Mouse (Mus musculus) embryonic facial prominence, embryonic 10.5 days (tissue): ENCODE measurements around the gene Lysmd3. TPM values are rescaled to one million over a fixed set of nuclear protein-coding genes. Genes with fewer than 3 reads are reported as not detected.
A peak's percentile ranks its signal among the peaks of the same experiment; 100 is the strongest.
"Not testable (repeated sequence)": the region's sequence is repeated elsewhere in the genome, so short reads cannot be mapped to it uniquely, and the experiment has no call there.

ENCODE experiments used
- DNase-seq: peaks from one replicate; pipeline ENCODE4 v3.0.0-alpha.2; 2017; ENCODE audit warnings: low spot score
- H3K27ac ChIP-seq: fragments of 300-500 bp; sonication (generic); replicated peaks from 2 replicates; pipeline ENCODE4 v1.5.1; 2016; ENCODE audit warnings: mild to moderate bottlenecking
- H3K27me3 ChIP-seq: fragments of 300-500 bp; sonication (generic); replicated peaks from 2 replicates; pipeline ENCODE4 v1.6.1; 2016; ENCODE audit warnings: low read depth, mild to moderate bottlenecking; ENCODE audit not compliant: poor library complexity, severe bottlenecking
- H3K36me3 ChIP-seq: fragments of 300-500 bp; sonication (generic); replicated peaks from 2 replicates; pipeline ENCODE4 v1.6.1; 2016; ENCODE audit warnings: mild to moderate bottlenecking, moderate library complexity
- H3K4me1 ChIP-seq: fragments of 300-500 bp; sonication (generic); 2 replicates; pipeline ENCODE4 v1.6.1; 2016
- H3K4me3 ChIP-seq: fragments of 300-500 bp; sonication (generic); 2 replicates; pipeline ENCODE4 v1.5.1; 2016; ENCODE audit warnings: mild to moderate bottlenecking, moderate library complexity
- H3K9me3 ChIP-seq: fragments of 300-500 bp; sonication (generic); 2 replicates; pipeline ENCODE4 v1.6.1; 2016; ENCODE audit warnings: mild to moderate bottlenecking
- WGBS: fragments of 180-500 bp; shearing (Covaris S2); methylation state at CpG from one replicate; pipeline ENCODE4 v1.1.7; 2016; 5-methylcytosine and 5-hydroxymethylcytosine counted together
- polyA plus RNA-seq: library from polyadenylated mRNA; unstranded; fragments of >200 nt; fragmentation: Nextera tagmentation; extraction: Ambion mirVana; gene quantifications from 2 replicates; pipeline ENCODE4 v1.2.1, GENCODE M21; 2016

Gene Lysmd3
- 20.7 and 21.1 TPM in 2 replicates for polyA plus RNA-seq

DNA sequence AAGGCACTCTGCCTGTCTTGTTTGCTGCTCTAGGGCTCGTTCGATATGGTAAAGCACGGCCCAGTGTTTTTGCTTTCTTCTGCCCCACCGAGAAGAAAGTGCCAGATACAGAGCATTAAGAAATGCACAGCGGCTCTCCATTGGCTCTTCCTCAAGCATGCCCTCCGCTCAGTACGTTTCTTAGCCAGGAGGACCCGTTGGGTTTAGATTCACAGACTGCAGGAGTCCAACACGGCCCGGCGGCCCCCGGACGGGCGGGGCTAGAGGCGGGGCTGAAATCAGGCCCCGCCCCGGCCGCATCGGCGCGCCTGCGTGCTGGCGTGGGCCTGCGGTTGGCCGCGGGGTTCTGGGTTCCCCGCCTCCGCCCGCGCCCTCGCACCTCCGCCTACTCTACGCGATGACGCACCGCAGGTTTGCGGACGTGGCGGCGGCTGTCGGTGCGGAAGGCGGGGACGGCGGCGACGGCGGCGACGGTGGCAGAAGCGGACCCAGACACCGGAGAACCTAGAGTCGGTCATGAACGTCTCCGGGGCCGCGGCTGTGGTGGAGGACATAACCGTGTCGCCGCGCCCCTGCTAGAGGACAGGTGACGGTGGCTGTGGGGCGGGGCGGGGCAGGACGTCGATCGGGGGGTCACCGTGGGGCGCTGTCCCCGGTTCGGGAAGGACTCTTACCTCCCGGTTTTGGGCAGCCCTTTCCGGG is at the start of gene Lysmd3:
Gene Lysmd3 (plus strand): TSS at position 313 of the 702 bp plus-strand sequence.
- 1% methylated on average over 73 of the region's 73 CpGs for WGBS
- Histone ChIP-seq H3K4me1 (peaks cover 18% of the 10 kb centered on the region), H3K36me3 (peaks cover 10% of the 10 kb centered on the region), H3K27ac (peak within 1 kb of the TSS; percentile 90), H3K9me3 (no peaks in the 10 kb centered on the region), H3K4me3 (peak within 1 kb of the TSS; percentile 84), H3K27me3 (no peaks in the 10 kb centered on the region)
- peak; percentile 96 for DNase-seq

DNA sequence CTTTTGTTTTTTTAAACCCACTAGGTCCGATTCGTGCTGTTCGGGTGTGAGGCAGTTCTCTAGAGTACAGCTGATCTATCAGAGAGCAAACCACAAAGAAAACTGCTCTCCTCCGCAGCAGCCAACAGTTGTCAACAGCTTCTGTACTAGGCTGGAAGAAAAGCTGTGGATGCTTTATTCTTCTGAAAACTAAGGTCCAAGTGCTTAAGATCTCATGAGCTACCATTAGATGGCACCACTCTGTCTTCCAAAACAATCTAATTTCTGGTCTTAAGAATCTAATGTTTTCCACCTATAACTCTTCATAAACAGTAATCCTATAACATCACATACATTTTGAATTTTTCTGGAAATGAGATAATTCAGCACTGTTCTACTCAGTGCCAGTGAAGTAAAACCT is 47.1 kb upstream of the Lysmd3 start:
- 91% methylated on average over 4 of the region's 4 CpGs for WGBS
- H3K27me3 ChIP-seq = no peaks in the 10 kb centered on the region
- no peaks in the 10 kb centered on the region for H3K4me1 ChIP-seq
- H3K27ac ChIP-seq = no peak overlapping the region
- H3K9me3 ChIP-seq = peaks cover 5% of the 10 kb centered on the region; the same call in 1 of the 2 replicates
- peaks cover 17% of the 10 kb centered on the region for H3K36me3 ChIP-seq
- DNase-seq = no peak
- no peak overlapping the region for H3K4me3 ChIP-seq

DNA sequence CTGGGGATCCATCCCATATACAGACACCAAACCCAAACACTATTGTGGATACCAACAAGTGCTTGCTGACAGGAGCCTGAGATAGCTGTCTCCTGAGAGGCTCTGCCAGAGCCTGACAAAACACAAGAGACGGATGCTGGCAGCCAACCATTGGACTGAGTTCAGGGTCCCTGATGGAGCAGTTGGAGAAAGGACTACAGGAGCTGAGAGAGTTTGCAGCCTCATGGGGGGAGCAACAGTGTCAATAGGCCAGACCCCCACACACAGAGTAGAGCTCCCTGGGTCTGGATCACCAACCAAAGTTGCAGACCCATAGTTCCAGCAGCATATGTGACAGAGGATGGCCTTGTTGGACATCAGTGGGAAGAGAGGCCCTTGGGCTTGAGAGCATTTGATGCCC is 29.6 kb upstream of the Lysmd3 start:
- Histone ChIP-seq H3K4me1 (peaks cover 15% of the 10 kb centered on the region), H3K27ac (peak overlapping the region; percentile 3; the same call in 1 of the 2 replicates), H3K27me3 (peaks cover 14% of the 10 kb centered on the region)
- not testable (repeated sequence) for H3K4me3 ChIP-seq, DNase-seq, H3K36me3 ChIP-seq, H3K9me3 ChIP-seq
- 76% methylated on average over 1 of the region's 1 CpGs for WGBS

DNA sequence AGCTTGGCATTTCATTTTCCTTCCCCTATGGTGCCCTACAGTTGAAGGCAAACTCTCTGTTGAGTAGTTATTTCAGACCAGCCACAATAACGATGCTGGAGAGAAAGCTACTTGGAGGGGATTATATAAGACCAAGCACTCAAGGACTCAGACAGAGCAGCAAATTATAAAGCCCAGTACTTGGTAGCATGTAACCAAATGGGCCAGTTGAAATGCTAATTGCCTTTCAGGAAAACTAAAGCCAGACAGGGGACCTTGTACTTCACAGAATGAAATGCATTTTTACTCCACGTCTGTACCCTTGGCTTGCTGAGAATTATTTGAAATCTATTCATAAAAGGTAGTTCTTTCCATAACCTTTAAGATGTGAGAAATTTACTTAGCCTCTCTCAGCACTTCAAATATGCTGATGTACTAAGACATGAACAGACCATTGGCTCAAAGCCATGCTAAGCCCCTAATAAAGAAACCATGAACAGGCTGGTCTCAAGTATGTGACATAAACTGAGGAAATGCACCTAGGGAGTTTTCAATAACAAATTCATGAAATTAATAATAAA is 28.8 kb upstream of the Lysmd3 start:
- Histone ChIP-seq H3K9me3 (no peaks in the 10 kb centered on the region), H3K27ac (no peak overlapping the region), H3K4me3 (no peak overlapping the region), H3K36me3 (no peaks in the 10 kb centered on the region), H3K27me3 (peaks cover 23% of the 10 kb centered on the region), H3K4me1 (peaks cover 22% of the 10 kb centered on the region)
- WGBS = 51% methylated on average over 2 of the region's 2 CpGs
- DNase-seq = no peak

DNA sequence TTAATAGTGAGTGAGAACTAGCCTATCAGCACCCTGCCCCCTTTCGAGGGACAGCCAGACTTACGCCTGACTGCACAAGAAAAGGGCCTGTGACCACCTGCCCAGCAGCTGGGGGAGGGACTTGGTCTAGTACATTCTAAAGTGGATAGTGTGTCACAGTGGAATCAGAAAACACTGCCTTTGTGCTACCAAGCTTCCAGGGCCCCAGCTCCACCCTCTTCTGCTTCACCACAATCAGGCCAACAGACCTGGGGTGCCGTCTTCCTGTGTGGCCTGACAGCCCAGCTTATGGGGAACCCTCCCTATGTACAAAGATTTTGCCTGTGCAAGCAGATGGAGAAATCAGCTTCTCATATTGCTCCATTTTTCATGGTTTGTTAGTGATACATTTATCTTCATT is 28.1 kb upstream of the Lysmd3 start:
- DNase-seq = peak; percentile 45
- Histone ChIP-seq H3K4me1 (peaks cover 22% of the 10 kb centered on the region), H3K27me3 (peaks cover 29% of the 10 kb centered on the region), H3K9me3 (no peaks in the 10 kb centered on the region), H3K27ac (peak overlapping the region; percentile 65), H3K36me3 (no peaks in the 10 kb centered on the region), H3K4me3 (peak overlapping the region; percentile 11; the same call in 1 of the 2 replicates)
- WGBS = 30% methylated on average over 3 of the region's 3 CpGs

DNA sequence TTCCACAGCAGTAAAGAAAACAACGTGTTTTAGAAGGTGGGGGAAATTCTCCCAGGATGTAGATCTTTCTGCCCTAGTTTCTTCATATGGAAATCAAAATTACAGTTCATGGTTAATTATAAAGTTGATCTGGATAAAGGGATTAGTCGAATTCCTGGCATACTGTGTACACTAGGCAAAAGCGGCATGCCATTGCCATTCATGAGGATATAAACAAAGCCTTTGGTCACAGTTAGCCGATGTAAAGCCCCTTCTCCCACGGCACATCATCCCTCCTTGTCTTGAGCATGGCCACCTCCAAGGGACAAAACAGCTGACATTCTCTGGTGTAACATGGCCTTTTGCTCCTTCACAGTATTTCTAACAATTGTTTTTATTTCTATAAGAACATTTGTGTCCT is 26.9 kb upstream of the Lysmd3 start:
- no peaks in the 10 kb centered on the region for H3K36me3 ChIP-seq
- peak overlapping the region; percentile 73 for H3K4me3 ChIP-seq
- no peak for DNase-seq
- peaks cover 33% of the 10 kb centered on the region for H3K27me3 ChIP-seq
- 30% methylated on average over 5 of the region's 5 CpGs for WGBS
- no peak overlapping the region for H3K27ac ChIP-seq
- no peaks in the 10 kb centered on the region for H3K9me3 ChIP-seq
- peaks cover 22% of the 10 kb centered on the region for H3K4me1 ChIP-seq

DNA sequence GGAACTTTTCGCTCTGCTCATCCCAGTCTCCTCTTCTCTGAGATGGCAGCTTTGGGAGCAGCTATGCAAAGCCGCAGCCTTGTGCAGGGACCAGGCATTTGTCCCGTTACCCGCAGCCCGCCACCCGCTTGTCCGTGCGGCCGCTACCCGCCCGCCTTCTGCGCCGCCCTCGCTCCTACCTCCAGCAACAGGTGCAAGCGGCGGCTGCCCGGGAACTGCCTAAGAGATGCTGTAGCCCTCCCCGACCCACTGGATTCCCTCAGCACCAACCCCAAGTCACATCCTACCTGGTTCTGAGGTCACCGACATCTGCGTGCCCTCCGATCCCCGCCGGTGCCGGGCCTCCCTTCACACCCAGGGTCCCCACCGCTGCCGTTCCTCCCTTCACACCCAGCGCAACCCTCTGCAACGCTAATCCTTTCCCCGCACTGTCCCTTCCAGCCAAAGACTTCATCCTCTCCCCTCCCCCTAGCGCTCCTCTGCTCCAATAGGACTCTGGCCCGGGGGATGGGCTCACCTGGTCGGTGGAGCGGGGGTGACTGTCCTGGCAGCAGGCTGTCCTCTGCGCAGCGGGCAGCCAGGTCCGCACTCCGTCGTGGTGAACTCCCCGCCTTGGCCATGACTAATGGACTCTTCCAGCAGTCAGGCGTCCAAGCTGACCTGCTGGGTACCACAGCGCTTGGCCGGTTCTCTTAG is 24.6 kb upstream of the Lysmd3 start, which contains the start of gene Adgrv1:
Gene Adgrv1 (minus strand): TSS at position 435 of the 696 bp plus-strand sequence.
- DNase-seq = peak; percentile 95
- Histone ChIP-seq H3K27ac (peak within 1 kb of the TSS; percentile 81), H3K27me3 (peaks cover 33% of the 10 kb centered on the region), H3K4me3 (peak within 1 kb of the TSS; percentile 73), H3K9me3 (no peaks in the 10 kb centered on the region), H3K4me1 (peaks cover 21% of the 10 kb centered on the region), H3K36me3 (no peaks in the 10 kb centered on the region)
- WGBS = under 1% methylated on average over 42 of the region's 42 CpGs

DNA sequence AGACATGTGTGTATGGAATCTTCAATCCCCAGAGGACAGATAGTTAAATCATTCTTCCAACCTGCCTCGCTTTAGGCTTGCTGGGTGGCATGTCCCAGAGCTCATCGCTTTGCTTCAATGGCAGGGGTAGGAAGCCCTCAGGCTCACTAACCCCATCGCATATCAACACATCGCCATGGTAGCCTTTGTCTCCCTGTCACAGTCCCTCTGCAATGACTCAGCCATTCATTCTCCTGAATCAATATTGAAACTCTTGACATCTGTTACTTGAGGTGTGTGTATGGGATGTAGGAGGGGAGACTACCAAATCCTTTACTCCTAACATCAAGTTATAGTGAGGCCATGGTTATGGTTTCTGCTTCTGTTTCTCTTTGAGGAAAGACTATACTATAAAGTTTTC is 17.8 kb upstream of the Lysmd3 start:
- H3K27ac ChIP-seq = no peak overlapping the region
- DNase-seq = peak; percentile 15

DNA sequence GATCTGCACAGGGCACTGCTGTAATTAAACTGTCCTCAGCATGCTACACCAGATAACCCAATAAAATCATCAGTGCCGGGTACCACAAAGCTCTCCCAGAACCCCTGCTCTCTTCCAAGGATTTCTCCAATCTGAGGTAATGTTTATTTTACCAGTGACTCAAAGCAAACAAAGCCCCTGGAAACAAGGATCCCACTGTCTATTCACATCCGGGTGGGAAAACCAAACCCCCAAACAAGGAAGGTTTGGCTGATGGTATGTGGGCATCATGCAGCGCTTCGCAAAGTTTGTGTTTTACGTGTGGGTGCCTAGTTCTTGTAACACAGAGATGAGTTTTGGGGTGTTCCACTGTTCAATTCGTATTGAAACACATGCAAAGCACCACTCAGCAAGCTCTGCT is 16.6 kb upstream of the Lysmd3 start:
- Histone ChIP-seq H3K36me3 (no peaks in the 10 kb centered on the region), H3K27me3 (no peaks in the 10 kb centered on the region), H3K9me3 (no peaks in the 10 kb centered on the region), H3K4me1 (peaks cover 21% of the 10 kb centered on the region), H3K4me3 (no peak overlapping the region), H3K27ac (peak overlapping the region; percentile 65)
- WGBS = 39% methylated on average over 6 of the region's 6 CpGs
- DNase-seq = peak; percentile 25

More for the DNA sequence above, 17.8 kb upstream of the Lysmd3 start:
- Histone ChIP-seq H3K4me1 (peaks cover 21% of the 10 kb centered on the region), H3K9me3 (no peaks in the 10 kb centered on the region), H3K27me3 (peaks cover 1% of the 10 kb centered on the region; the same call in 1 of the 2 replicates), H3K4me3 (no peak overlapping the region), H3K36me3 (no peaks in the 10 kb centered on the region)
- WGBS = 16% methylated on average over 4 of the region's 4 CpGs

DNA sequence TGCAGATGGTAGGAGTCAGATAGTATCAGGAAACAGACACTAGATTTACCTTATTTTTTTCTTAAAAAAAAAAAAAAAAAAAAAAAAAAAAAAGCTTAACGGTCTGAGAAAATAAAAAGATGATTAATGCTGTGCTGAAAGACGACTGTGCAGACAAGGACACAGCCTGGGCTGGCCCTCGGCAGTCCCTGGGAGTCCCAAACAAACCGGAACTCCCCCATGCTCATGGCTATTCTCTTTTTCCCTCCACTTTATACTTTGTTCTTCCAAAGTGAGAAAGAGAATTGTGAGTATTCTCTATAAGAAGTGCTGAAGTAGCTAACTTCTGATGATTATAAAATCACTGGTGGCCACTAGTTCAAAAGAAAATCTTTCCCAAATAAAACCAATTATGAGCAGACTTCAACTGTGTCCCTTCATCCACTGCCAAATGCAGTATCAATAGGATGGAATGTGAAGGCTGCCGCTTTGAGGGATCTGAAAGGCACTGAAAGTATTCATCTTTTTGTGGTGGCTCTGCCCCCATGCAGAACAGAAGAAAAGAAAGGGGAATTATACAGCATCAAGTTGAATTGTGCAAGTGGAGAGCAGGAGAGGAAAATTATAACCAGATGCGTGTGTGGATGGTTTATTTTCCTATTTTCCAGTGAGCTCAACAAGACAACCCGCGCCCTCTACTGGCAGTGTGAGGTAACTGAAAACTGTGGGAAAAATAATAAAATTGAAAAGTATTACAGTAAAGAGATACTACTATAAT is 16.0 kb upstream of the Lysmd3 start:
- WGBS = 17% methylated on average over 8 of the region's 8 CpGs
- peak overlapping the region; percentile 35; the same call in 1 of the 2 replicates for H3K4me3 ChIP-seq

DNA sequence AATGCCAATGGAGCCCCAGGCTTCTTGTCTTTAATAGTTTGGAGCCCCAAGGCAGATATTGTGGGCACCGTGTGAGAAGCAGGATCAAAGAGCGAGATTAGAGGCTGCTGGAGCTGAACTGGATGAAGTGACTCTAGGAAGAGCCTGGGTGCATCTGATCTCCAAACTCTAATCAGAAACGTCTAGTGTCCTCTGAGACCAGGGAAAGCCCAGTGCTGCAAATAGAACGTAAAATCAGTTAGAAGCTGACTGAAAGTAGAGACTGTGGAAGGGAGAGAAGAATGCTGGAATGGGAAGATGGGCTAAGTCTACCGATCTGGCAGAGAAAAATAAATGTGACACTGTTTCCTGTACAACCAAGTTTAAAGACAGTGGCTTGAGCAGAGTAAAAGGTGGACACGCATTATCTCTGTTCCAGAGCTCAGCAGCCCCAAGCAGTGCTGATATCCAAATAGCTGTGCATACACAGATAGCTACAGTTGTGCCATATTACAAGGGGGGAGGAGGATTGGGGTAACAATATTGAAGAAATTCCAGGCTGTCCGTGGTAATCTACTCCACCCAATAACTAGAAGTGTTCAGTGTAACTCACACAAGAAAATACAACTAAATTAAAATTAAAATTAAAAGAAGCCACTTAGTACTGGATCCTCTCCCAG is 14.8 kb upstream of the Lysmd3 start:
- DNase-seq = no peak
- Histone ChIP-seq H3K4me1 (peaks cover 21% of the 10 kb centered on the region), H3K36me3 (no peaks in the 10 kb centered on the region), H3K4me3 (no peak overlapping the region), H3K27ac (0 out of 2 replicates have a peak overlapping the region, but pooled peaks have one; percentile 1), H3K27me3 (no peaks in the 10 kb centered on the region), H3K9me3 (no peaks in the 10 kb centered on the region)
- WGBS = 69% methylated on average over 7 of the region's 7 CpGs

More for the DNA sequence above, 16.0 kb upstream of the Lysmd3 start:
- Histone ChIP-seq H3K36me3 (no peaks in the 10 kb centered on the region), H3K9me3 (no peaks in the 10 kb centered on the region), H3K4me1 (peaks cover 21% of the 10 kb centered on the region), H3K27ac (peak overlapping the region; percentile 74), H3K27me3 (no peaks in the 10 kb centered on the region)
- peak; percentile 60 for DNase-seq
